Mouse (Mus musculus) MEL (cell line): ENCODE measurements around the gene Gfap. TPM values are rescaled to one million over a fixed set of nuclear protein-coding genes. Genes with fewer than 3 reads are reported as not detected.

Source experiments
- DNase-seq: peaks from one replicate; pipeline ENCODE4 v3.0.0; 2011; ENCODE audit warnings: low read depth, low spot score
- H3K27ac ChIP-seq: 2 replicates; pipeline ENCODE4 v1.5.1; 2012; ENCODE audit warnings: low read depth, mild to moderate bottlenecking, control low read depth, low read length, moderate library complexity; ENCODE audit not compliant: control insufficient read depth
- H3K27me3 ChIP-seq, 2 experiments: fragments of 150-350 bp in 1 of 2; sonication (generic) in 1 of 2; 2 replicates each; pipeline ENCODE4 v1.6.1; 2012; ENCODE audit warnings: low read length in 2 of 2, mild to moderate bottlenecking in 2 of 2, improper control_type of control experiment in 1 of 2, moderate library complexity in 1 of 2; ENCODE audit not compliant: insufficient read depth in 2 of 2, control insufficient read depth in 1 of 2
- H3K36me3 ChIP-seq, 2 experiments: 2 replicates each; pipeline ENCODE4 v1.6.1; 2012 to 2014; ENCODE audit warnings: low read length in 2 of 2, improper control_type of control experiment in 1 of 2, inconsistent platforms in 1 of 2, mild to moderate bottlenecking in 1 of 2; ENCODE audit not compliant: insufficient read depth in 2 of 2, control insufficient read depth in 1 of 2
- H3K4me1 ChIP-seq, 2 experiments: fragments of 150-350 bp in 1 of 2; sonication (generic) in 1 of 2; 2 replicates each; pipeline ENCODE4 v1.6.1; 2012; ENCODE audit warnings: low read length in 2 of 2, improper control_type of control experiment in 1 of 2, mild to moderate bottlenecking in 1 of 2; ENCODE audit not compliant: insufficient read depth in 2 of 2, control insufficient read depth in 1 of 2
- H3K4me3 ChIP-seq, 2 experiments: fragments of 150-350 bp in 1 of 2; sonication (generic) in 1 of 2; 2 replicates each; pipeline ENCODE4 v1.5.1; 2012; ENCODE audit warnings: low read depth in 2 of 2, low read length in 2 of 2, mild to moderate bottlenecking in 2 of 2, moderate library complexity in 2 of 2, control low read depth in 1 of 2, improper control_type of control experiment in 1 of 2; ENCODE audit not compliant: control insufficient read depth in 1 of 2, insufficient read depth in 1 of 2
- H3K79me2 ChIP-seq: 2 replicates; pipeline ENCODE4 v1.6.1; 2012; ENCODE audit warnings: mild to moderate bottlenecking, low read length, moderate library complexity; ENCODE audit not compliant: control insufficient read depth, poor library complexity, insufficient read depth
- H3K9ac ChIP-seq: 2 replicates; pipeline ENCODE4 v1.6.1; 2012; ENCODE audit warnings: low read depth, mild to moderate bottlenecking, control low read depth, low read length, moderate library complexity; ENCODE audit not compliant: control insufficient read depth, poor library complexity, severe bottlenecking
- H3K9me3 ChIP-seq: fragments of 150-350 bp; sonication (generic); replicated peaks from 2 replicates; pipeline ENCODE4 v1.6.1; 2012; ENCODE audit warnings: mild to moderate bottlenecking, low read length, improper control_type of control experiment, moderate library complexity; ENCODE audit not compliant: insufficient read depth
- CHD1 ChIP-seq: IDR thresholded peaks from 2 replicates; pipeline ENCODE4 v1.6.1; 2012; ENCODE audit warnings: low read depth, mild to moderate bottlenecking, inconsistent platforms, low read length, improper control_type of control experiment
- CTCF ChIP-seq, 3 experiments: IDR thresholded peaks in 2 of 3; conservative IDR thresholded peaks in 1 of 3; 2 replicates each; pipeline ENCODE4 v1.5.1; 2011 to 2012; ENCODE audit warnings: low read length in 3 of 3, low read depth in 2 of 3, mild to moderate bottlenecking in 2 of 3, improper control_type of control experiment in 1 of 3, inconsistent platforms in 1 of 3, mixed read lengths in 1 of 3, moderate library complexity in 1 of 3; ENCODE audit not compliant: control insufficient read depth in 1 of 3, insufficient read depth in 1 of 3, poor library complexity in 1 of 3, severe bottlenecking in 1 of 3
- ELF1 ChIP-seq: IDR thresholded peaks from 2 replicates; pipeline ENCODE4 v1.6.1; 2014; ENCODE audit warnings: low read depth, mild to moderate bottlenecking, inconsistent platforms, low read length, improper control_type of control experiment, moderate library complexity
- ETS1 ChIP-seq: IDR thresholded peaks from 2 replicates; pipeline ENCODE4 v1.6.1; 2012; ENCODE audit warnings: low read depth, mild to moderate bottlenecking, inconsistent platforms, low read length, improper control_type of control experiment, moderate library complexity
- GABPA ChIP-seq: IDR thresholded peaks from 2 replicates; pipeline ENCODE4 v1.6.1; 2012; ENCODE audit warnings: low read depth, mild to moderate bottlenecking, inconsistent platforms, low read length, improper control_type of control experiment, moderate library complexity
- GATA1 ChIP-seq: IDR thresholded peaks from 2 replicates; pipeline ENCODE4 v1.6.1; 2011; ENCODE audit warnings: low read depth, low read length, improper control_type of control experiment
- JUND ChIP-seq: IDR thresholded peaks from 2 replicates; pipeline ENCODE4 v1.6.1; 2011; ENCODE audit warnings: low read depth, mild to moderate bottlenecking, improper control_type of control experiment, low read length
- KAT2A ChIP-seq: conservative IDR thresholded peaks from 2 replicates; pipeline ENCODE4 v1.6.1; 2012; ENCODE audit warnings: low read depth, low read length, improper control_type of control experiment, inconsistent platforms
- MEF2A ChIP-seq: IDR thresholded peaks from 2 replicates; pipeline ENCODE4 v1.6.1; 2014; ENCODE audit warnings: low read depth, mild to moderate bottlenecking, inconsistent platforms, low read length, improper control_type of control experiment; ENCODE audit not compliant: poor library complexity, insufficient replicate concordance, severe bottlenecking; ENCODE audit errors: extremely low read depth
- MYB ChIP-seq: IDR thresholded peaks from 2 replicates; pipeline ENCODE4 v1.6.1; 2011; ENCODE audit warnings: mild to moderate bottlenecking, low read depth, low read length, improper control_type of control experiment
- NELFE ChIP-seq: IDR thresholded peaks from 2 replicates; pipeline ENCODE4 v1.6.1; 2011; ENCODE audit warnings: low read depth, low read length, improper control_type of control experiment
- NRF1 ChIP-seq: IDR thresholded peaks from 2 replicates; pipeline ENCODE4 v1.6.1; 2014; ENCODE audit warnings: low read depth, mild to moderate bottlenecking, inconsistent platforms, low read length, improper control_type of control experiment, moderate library complexity; ENCODE audit not compliant: poor library complexity, insufficient read depth, severe bottlenecking
- POLR2A ChIP-seq, 2 experiments: IDR thresholded peaks; 2 replicates each; pipeline ENCODE4 v1.6.1; 2011 to 2012; ENCODE audit warnings: low read length in 2 of 2, mild to moderate bottlenecking in 2 of 2, control low read depth in 1 of 2, improper control_type of control experiment in 1 of 2, low read depth in 1 of 2, moderate library complexity in 1 of 2; ENCODE audit not compliant: control insufficient read depth in 1 of 2, insufficient read depth in 1 of 2, poor library complexity in 1 of 2
- POLR2AphosphoS5 ChIP-seq: IDR thresholded peaks from 2 replicates; pipeline ENCODE4 v1.6.1; 2012; ENCODE audit warnings: low read depth, borderline replicate concordance, mild to moderate bottlenecking, inconsistent platforms, low read length, moderate library complexity, mixed read lengths
- SIN3A ChIP-seq: IDR thresholded peaks from 2 replicates; pipeline ENCODE4 v1.6.1; 2012; ENCODE audit warnings: low read length, improper control_type of control experiment, inconsistent platforms
- SMC3 ChIP-seq: IDR thresholded peaks from 2 replicates; pipeline ENCODE4 v1.6.1; 2011; ENCODE audit warnings: low read depth, low read length, improper control_type of control experiment
- TAL1 ChIP-seq: IDR thresholded peaks from 2 replicates; pipeline ENCODE4 v1.6.1; 2012; ENCODE audit warnings: mild to moderate bottlenecking, inconsistent platforms, low read length, moderate library complexity, mixed read lengths
- TCF12 ChIP-seq: IDR thresholded peaks from 2 replicates; pipeline ENCODE4 v1.6.1; 2014; ENCODE audit warnings: low read depth, mild to moderate bottlenecking, inconsistent platforms, low read length, improper control_type of control experiment, moderate library complexity
- ZKSCAN1 ChIP-seq: IDR thresholded peaks from 2 replicates; pipeline ENCODE4 v1.6.1; 2012; ENCODE audit warnings: low read depth, mild to moderate bottlenecking, inconsistent platforms, low read length, improper control_type of control experiment, moderate library complexity
- ZMIZ1 ChIP-seq: IDR thresholded peaks from 2 replicates; pipeline ENCODE4 v1.6.1; 2012; ENCODE audit warnings: low read depth, mild to moderate bottlenecking, inconsistent platforms, low read length, improper control_type of control experiment, moderate library complexity
- polyA plus RNA-seq, 2 experiments: library from polyadenylated mRNA; stranded (reverse) in 1 of 2; unstranded in 1 of 2; fragments of >175 nt in 1 of 2; fragments of >200 nt in 1 of 2; gene quantifications; 2 replicates each; pipeline versions ENCODE4 v1.2.1 to v1.2.4; 2012; ENCODE audit warnings: low replicate concordance in 2 of 2, low read depth in 1 of 2; ENCODE audit not compliant: insufficient read length in 2 of 2, insufficient read depth in 1 of 2, missing spikeins in 1 of 2
- total RNA-seq: library from RNA; depleted of rRNA; stranded (reverse); fragments of 300-350 nt; gene quantifications from 2 replicates; pipeline ENCODE4 v1.2.3, GENCODE M21; 2012

Gene Gfap
- total and polyA plus RNA-seq, 3 experiments, result 2.0 to 2.5 TPM; not detected in 1

DNA sequence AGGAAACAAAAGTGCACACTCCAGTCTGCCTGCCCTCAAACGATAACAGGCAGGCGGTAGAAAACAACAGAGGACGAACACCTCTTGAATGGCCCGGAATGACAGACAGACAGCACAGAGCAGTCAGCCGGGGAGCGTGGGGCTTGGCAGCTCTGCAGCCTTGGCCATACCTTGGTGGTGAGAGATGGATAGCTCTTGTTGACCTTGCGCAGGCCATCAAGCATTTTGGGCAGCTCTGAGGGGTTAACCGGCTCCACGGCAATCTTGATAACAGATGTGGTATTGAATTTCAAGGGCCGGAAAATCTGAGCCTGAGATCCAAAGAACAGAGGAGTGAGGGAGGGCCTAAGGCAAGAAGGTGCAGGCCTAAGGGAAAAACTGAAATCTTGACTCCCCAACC is 54.8 kb downstream of the Gfap start:
- Histone ChIP-seq H3K27me3 (no peaks in the 10 kb centered on the region), H3K79me2 (no peaks in the 10 kb centered on the region), H3K9me3 (no peaks in the 10 kb centered on the region), H3K36me3 (peaks cover 0 to 42% of the 10 kb centered on the region in 2 experiments; a peak in 2 of 4 replicates), H3K27ac (no peak overlapping the region), H3K4me3 (no peak overlapping the region), H3K9ac (no peak overlapping the region), H3K4me1 (no peaks in the 10 kb centered on the region)
- no peak for DNase-seq
- TF ChIP-seq CTCF (IDR thresholded peaks at IDR 0.05 in 2 of 3, conservative IDR thresholded peaks at IDR 0.05 in 1 of 3; ENCODE audit: control insufficient read depth in 1 of 3, insufficient read depth in 1 of 3, low read depth in 2 of 3, low read length in 3 of 3, poor library complexity in 1 of 3, severe bottlenecking in 1 of 3) (no peak), MEF2A (no peak), NELFE (no peak), KAT2A (no peak), ZMIZ1 (no peak), ZKSCAN1 (no peak), POLR2A (IDR thresholded peaks at IDR 0.05; ENCODE audit: control insufficient read depth in 1 of 2, insufficient read depth in 1 of 2, low read depth in 1 of 2, low read length in 2 of 2, poor library complexity in 1 of 2) (no peak), TAL1 (no peak), NRF1 (no peak), SMC3 (no peak), GABPA (no peak), GATA1 (no peak), TCF12 (no peak), MYB (no peak), POLR2AphosphoS5 (no peak)

- peaks cover 0 to 11% of the 10 kb centered on the region in 2 experiments; a peak in 2 of 4 replicates for H3K36me3 ChIP-seq
- no peak for DNase-seq
- TF ChIP-seq JUND (no peak), NELFE (no peak), MEF2A (no peak), SIN3A (no peak), CHD1 (no peak), ETS1 (no peak), ELF1 (no peak), MYB (no peak)
Measured at GRCm38 (mm10) chr11:102838616-102839150, 62.0 kb downstream of the Gfap start.

More at GRCm38 (mm10) chr11:102838616-102839150, 62.0 kb downstream of the Gfap start:
- no peaks in the 10 kb centered on the region for H3K79me2 ChIP-seq
- no peak overlapping the region for H3K4me3 ChIP-seq
- H3K9ac ChIP-seq, result no peak overlapping the region
- H3K4me1 ChIP-seq, result no peaks in the 10 kb centered on the region
- H3K27ac ChIP-seq, result no peak overlapping the region
- H3K27me3 ChIP-seq, result no peaks in the 10 kb centered on the region
- no peaks in the 10 kb centered on the region for H3K9me3 ChIP-seq
